15 mouse cellular contexts compared by ENCODE assay signal in genomic region chr14:60592339-60592738, GRCm38 (mm10). TPM values are rescaled to one million over a fixed set of nuclear protein-coding genes. Genes with fewer than 3 reads are reported as not detected.
DNase-seq lines count a peak whose midpoint lies in the region; ATAC-seq and TF ChIP-seq lines count a peak whose summit lies in the region.
"Had no signal": no experiment of that assay in that cellular context is flagged by ENCODE, and none has a peak within 500 bp of the region (broad histone marks: within the 10 kb centered on the region; RNA-seq: fewer than 3 reads in every experiment).

No protein-coding gene starts in this region.

- H3K27me3 ChIP-seq in heart, embryonic 15.5 days = 0 out of 2 replicates have a peak, but pooled peaks cover 4% of the 10 kb centered on the region
- H3K27me3 ChIP-seq in lung, embryonic 14.5 days (ENCODE audit: insufficient read depth, low read length) = no peaks in the 10 kb centered on the region
- H3K27me3 ChIP-seq: liver, embryonic 13.5 days; midbrain, embryonic 12.5 days had no signal

- H3K36me3 ChIP-seq in heart, embryonic 15.5 days = no peaks in the 10 kb centered on the region
- H3K36me3 ChIP-seq in lung, embryonic 14.5 days (ENCODE audit: insufficient read depth) = no peaks in the 10 kb centered on the region
- H3K36me3 ChIP-seq: liver, embryonic 13.5 days; midbrain, embryonic 12.5 days had no signal

- no peak for ATAC-seq in heart, embryonic 15.5 days (replicated peaks; ENCODE audit: insufficient number of reproducible peaks, insufficient read depth, low FRiP score, low read depth)
- peak; percentile 26; the same call in 1 of the 2 replicates for ATAC-seq in lung, embryonic 14.5 days (ENCODE audit: insufficient read depth)
- peak; percentile 52 for ATAC-seq in common myeloid progenitor, adult 5-6 weeks (replicated peaks; ENCODE audit: low read depth, poor library complexity, severe bottlenecking)

- WGBS in heart, embryonic 15.5 days = 61% methylated on average over 5 of the region's 5 CpGs
- 34% methylated on average over 5 of the region's 5 CpGs for WGBS in lung, embryonic 14.5 days

- H3K4me1 ChIP-seq in heart, embryonic 15.5 days (replicated peaks) = peaks cover 29% of the 10 kb centered on the region
- peaks cover 24% of the 10 kb centered on the region for H3K4me1 ChIP-seq in lung, embryonic 14.5 days (ENCODE audit: insufficient read depth)

- TF ChIP-seq CTCF in lung, embryonic 14.5 days (IDR thresholded peaks at IDR 0.05; ENCODE audit: low read depth) = no peak

- DNase-seq in heart, postnatal 10 days = no peak
- DNase-seq in lung, embryonic 14.5 days = no peak
- DNase-seq in lung, postnatal 4 days = no peak
- DNase-seq in naive thymus-derived CD4-positive, alpha-beta T cell, adult 2 months (ENCODE audit: low read depth) = peak; percentile 11
- DNase-seq in cerebellum, adult 8-10 months = no peak
- DNase-seq: cerebellum, adult 9-10 months; embryo, embryonic 11 days; left cerebral cortex, postnatal 4 days; liver, embryonic 13.5 days; thymus, adult 18-20 months had no signal

- no peak overlapping the region for H3K9ac ChIP-seq in heart, embryonic 15.5 days
- no peak overlapping the region for H3K9ac ChIP-seq in lung, embryonic 14.5 days
- H3K9ac ChIP-seq: hindbrain, embryonic 14.5 days; liver, embryonic 13.5 days; midbrain, embryonic 12.5 days had no signal

- H3K4me3 ChIP-seq in heart, embryonic 15.5 days = no peak overlapping the region
- H3K4me3 ChIP-seq in lung, embryonic 14.5 days (ENCODE audit: low read depth, low read length) = no peak overlapping the region
- H3K4me3 ChIP-seq: liver, embryonic 13.5 days; midbrain, embryonic 12.5 days; myocyte had no signal

- 0 out of 2 replicates have a peak overlapping the region, but pooled peaks have one; percentile 43 for H3K4me2 ChIP-seq in heart, embryonic 15.5 days
- H3K4me2 ChIP-seq in lung, embryonic 14.5 days = peak overlapping the region; percentile 33; the same call in 1 of the 2 replicates
- H3K4me2 ChIP-seq: hindbrain, embryonic 14.5 days; liver, embryonic 13.5 days; midbrain, embryonic 12.5 days had no signal

- H3K27ac ChIP-seq in heart, embryonic 15.5 days = peak overlapping the region; percentile 54
- peak overlapping the region; percentile 74 for H3K27ac ChIP-seq in lung, embryonic 14.5 days (ENCODE audit: low read depth)
- H3K27ac ChIP-seq: hindbrain, embryonic 14.5 days; liver, embryonic 13.5 days; midbrain, embryonic 12.5 days had no signal

- intact Hi-C loops in heart, postnatal 10 days (cut with DNase I) = loop anchor here (2.0 kb wide), 1 partner anchor 34 kb away; no protein-coding TSS in a partner anchor

- H3K9me3 ChIP-seq in heart, embryonic 15.5 days (replicated peaks) = no peaks in the 10 kb centered on the region
- no peaks in the 10 kb centered on the region for H3K9me3 ChIP-seq in lung, embryonic 14.5 days (ENCODE audit: low read depth, low read length)
- H3K9me3 ChIP-seq: liver, embryonic 13.5 days; midbrain, embryonic 12.5 days had no signal

RNA-seq across cellular contexts. Expression of gene Spata13, which starts 41.5 kb away (rescaled TPM):
- 14.9 and 18.5 TPM in 2 replicates for polyA plus RNA-seq in heart, embryonic 15.5 days (2015; fragmentation: Nextera tagmentation; extraction: Ambion mirVana)
- total RNA-seq in heart, postnatal 10 days (2021) = 10 to 100 TPM; 38.9 to 47.4 TPM
- polyA plus RNA-seq in lung, embryonic 14.5 days (2014; fragmentation: Nextera tagmentation; extraction: Ambion mirVana) = 14.2 and 14.3 TPM in 2 replicates
- total RNA-seq in common myeloid progenitor, adult 5-6 weeks (2017) = 10.4 and 16.7 TPM in 2 replicates
